Mouse (Mus musculus): ENCODE measurements at regions not wholly inside any gene's neighbourhood (a gene's known extent, or its start where the extent isn't known, plus 50 kb on each side); places are given as distances from the start of the nearest gene placed in this dataset.

DNA sequence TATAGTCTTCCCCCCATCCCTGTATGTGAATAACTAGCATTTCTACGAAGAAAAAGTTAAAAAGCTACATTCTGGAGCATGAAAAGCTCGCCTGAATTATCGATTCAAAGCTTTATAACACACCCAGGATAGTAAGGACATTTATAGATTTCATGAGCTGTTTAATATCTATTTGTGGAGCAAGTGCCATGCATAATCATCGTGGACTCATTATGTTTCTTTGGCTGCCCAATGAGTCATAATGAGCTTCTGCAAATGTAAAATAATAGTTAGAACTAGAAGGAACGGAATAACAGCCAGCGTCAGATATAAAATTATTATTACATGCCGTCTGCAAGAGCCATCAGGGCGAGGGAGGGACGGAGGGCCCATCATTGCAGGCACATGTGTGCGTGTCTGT lies 292.4 kb downstream of the Cd83 start:
- DNase-seq (ENCODE audit: low spot score), result no peak

DNA sequence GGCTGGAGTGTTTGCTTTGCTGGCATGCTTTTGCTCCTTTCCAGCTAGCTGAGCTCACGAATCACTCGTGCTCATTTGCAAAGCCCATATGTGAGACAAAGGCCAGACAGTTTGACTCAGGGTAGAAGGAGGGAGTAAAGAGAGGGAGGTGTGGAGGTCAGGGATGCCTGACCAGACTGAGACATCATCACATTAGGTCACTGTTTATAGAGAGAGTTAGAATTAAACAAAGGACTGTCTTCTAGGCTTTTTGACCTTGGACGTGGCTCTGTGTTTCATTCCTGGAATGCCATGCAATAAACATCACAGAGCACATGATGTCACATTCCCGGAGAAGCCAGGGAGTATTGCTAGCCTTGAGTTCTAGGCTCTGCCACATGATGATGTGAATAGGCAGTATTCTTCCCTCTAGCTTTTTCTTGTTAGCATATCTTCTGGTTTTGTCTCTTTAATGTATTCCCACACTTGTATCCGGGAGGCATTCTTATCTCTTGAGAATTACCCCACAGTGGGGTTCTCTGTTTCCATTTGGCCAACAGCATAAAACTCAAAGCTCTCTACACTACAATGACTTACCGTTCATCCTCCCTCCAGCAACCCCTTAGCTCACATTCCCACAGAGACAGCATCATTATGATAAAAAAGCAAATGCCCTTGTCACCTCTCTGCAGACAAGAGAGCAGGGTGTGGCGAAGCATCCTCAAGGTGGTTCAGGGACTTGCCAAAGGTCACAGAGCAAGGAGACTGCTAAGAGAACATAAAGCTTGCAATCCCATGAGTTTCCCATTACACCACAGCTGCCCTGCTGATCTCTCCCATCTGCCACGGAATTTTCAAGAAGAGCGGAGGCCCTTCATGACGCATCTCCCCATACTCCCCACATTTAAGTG lies 301.3 kb downstream of the Cd83 start:
- DNase-seq (ENCODE audit: low spot score), result no peak

DNA sequence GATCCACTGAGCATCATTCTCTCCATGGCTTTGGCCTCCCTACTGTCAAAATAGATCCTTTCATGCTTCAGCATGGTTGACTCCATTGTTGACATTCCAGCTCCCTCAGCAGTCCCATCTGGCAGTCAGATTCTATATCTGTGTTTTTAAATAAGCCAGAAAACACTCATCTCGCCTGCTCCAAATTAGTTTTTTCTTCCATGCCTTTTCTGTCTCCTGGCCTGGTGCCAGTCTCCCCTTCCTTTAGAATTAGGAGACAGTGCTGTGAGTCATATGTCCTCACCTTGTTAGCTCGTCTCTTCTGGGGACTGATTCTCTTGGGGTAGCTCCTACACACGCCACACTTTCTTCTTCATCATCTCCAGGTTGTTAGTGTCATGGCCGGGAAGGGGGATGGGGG lies 302.2 kb downstream of the Cd83 start:
- DNase-seq (ENCODE audit: low spot score), result no peak

DNA sequence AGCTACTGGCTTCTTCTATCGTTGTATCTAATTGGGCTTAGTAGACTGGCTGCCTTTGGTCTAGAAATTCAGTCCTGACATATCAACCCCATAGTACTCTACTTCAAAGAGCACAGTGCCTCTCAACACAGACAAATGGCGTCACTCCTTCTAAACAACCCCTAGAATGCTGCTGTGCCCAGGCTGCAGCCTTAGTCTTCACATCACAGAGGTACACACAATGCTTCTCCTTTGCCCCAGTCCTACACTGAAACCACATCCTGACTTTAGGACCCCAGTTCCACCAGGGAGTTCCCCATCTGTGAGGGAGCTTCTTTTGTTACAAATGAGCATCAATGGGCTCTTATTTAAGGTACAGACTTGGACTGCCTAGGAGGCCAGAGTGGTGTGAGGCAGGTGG lies 312.6 kb downstream of the Cd83 start:
- DNase-seq (ENCODE audit: low spot score), result no peak

DNA sequence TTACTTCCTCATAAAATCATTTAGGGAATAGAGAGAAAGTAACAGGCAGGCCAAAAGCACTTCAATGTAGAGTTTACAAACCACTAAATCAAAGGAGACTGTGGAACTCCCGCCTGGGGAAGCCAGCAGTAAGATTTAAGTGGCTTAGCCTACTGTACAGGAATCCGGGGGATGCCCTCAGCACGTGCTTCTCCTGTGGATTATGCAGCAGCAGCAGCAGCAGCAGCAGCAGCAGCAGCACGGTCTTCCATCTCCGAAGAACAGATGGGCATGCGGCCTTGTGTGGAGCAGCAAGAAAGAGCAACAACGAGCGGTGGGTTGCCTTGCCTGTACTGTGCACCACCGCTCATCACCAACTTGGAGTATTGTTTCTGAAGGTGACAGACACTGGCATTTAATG lies 314.9 kb downstream of the Cd83 start:
- DNase-seq (ENCODE audit: low spot score), result no peak

DNA sequence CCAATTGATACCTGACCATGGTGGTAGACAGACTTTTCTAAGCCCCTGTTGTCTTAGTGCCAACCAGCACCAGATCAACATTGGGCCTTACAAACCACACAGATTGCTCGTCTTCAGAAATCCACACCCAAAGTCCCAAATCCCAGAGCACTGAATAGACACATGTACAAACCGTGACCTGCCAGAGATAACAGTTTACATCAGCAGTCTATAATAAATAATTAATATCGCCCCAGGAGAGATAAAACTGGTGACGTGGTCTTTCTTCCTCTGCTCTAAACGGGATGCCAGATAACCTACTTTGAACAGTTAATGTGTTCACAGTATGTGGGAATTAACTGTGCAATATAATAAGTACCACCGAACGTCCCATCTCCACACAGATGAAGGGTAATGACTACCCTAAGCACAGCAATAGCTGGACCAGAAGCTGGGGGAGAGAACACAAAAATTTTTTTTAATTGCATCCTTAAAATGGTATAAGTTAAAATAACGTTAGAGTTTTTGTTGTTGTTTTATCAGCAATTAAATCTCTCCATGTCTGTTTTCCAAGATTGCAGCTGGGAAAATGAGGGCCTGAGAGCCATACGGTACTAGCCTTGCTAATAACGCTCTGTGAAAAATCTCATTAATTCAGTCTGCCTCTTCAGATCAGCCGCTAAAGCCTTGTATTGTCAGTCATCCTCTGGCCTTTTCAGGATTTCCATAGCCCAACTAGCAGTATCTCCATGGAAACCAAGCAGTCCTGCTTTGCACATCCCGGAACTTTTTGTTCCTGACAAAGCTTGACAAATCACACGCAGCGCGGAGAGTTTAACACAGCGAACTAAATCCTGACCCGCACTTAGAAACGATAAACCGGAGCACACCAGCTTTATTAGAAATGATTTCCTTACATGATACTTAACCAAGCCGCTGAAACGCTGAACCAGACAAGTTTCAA lies 315.8 kb downstream of the Cd83 start:
- DNase-seq (ENCODE audit: low spot score), result no peak

DNA sequence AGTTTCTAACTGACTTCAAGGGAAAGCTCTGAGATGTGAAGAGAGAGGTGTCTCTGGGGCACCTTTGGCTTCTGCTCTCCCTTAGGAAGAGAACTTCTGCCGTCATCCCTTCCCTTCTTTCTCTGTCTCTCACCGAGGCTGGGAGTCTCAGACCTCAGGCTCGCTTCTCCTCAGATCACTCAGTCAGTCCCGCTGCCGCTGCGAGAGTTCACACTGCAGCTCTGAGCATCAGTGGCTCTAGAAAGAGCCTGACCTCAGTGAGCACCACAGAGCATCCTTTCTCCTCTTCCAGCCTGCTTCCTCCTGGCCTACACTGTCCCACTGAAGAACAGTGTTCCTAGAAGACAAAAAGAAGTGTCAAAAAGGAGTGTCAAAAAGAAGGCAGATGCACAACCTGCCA lies 316.6 kb downstream of the Cd83 start:
- no peak for DNase-seq (ENCODE audit: low spot score)

DNA sequence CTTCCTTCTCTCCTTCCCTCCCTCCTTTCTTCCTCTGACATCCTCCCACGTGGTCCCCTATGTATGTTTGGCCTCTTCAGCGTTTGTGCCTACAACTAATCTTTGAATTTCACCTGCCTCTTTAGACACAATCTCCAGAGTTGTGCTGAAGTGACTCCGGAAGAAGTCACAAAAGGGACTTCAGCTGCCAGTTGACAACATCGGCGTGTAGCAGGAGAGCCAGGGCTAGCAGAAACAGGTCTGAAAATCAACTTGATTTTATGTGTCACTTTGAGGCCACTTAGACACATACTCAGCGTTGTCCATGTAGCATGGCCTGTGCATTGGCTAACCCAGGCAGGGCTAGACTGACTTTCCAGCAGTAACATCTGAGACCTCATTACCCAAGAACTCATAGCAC lies 317.2 kb downstream of the Cd83 start:
- no peak for DNase-seq (ENCODE audit: low spot score)

DNA sequence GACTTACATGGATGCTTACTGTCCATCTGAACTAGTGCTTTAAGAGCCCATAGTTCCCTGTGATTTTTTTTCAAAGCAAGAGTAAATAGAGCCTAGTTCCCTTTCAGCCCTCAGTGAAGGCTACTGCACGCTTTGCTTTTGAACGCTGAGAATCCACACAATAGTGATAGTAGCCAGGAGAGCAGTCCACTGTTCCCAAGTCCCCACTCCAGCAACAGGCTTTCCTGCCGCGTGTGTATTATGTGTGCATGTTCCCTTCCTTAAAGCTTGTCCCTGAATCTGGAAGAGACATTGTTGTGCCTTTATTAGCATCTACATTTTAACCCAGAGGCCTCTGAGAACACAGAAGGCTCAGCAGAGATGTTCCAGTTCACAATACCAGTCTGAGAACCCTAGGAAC lies 317.7 kb downstream of the Cd83 start:
- DNase-seq (ENCODE audit: low spot score), result no peak

DNA sequence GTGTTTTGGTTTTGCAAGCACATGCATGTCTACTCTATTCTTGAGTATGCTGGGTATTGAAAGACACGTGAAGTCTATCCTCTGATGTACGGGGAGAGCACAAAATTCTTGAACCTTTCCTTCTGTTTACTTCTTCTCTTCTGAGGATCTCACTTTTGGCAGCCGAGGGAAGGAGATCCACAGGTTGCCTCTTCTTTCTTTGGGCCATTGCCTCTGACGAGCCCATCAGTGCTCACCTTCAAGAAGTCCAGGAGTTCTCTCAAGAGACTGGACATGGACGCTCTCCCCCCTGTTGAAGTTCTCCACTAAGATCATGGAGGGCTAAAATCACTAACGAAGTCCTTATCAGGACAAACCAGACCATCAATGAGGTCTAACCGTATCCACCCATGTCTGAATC lies 318.8 kb downstream of the Cd83 start:
- no peak for DNase-seq (ENCODE audit: low spot score)

DNA sequence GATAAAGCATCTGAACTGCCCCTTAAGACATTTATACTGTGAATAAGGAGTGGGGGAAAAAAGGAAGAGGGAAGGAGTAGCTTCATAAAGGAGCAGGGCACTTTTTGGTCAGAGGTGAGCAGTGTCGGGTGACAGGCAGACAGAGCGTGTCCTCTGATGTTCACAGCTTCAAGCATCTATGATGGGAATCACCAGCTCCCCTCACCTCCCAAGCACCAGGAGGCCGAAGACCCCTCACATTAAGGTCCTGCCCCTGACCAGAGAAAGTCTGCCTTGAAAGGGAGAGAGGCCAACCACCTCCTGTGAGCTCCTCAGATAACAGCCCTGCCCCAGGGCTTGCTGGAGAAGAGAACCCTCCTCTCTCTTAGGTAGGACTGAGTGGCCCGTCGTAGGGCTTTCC lies 320.6 kb downstream of the Cd83 start:
- DNase-seq (ENCODE audit: low spot score), result no peak

DNA sequence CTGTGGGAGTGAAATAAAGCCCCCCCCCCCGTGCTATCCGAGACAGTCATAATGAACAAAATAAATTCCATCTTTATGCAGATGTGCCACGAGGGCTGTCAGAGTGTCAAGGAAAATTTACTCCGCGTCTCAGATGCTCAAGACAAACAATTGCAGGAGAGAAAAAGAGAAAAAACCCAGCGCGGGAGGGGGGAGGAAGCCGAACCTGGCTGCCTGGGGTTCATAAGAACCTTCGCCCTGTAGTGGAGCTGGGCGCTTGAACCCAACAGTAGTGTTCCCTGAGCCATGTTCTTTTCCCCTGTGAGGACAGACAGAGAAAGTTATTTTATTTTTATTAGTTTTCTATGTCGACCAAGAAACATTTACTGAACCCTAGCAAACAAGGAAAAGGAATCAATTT lies 324.1 kb downstream of the Cd83 start:
- no peak for DNase-seq (ENCODE audit: low spot score)

DNA sequence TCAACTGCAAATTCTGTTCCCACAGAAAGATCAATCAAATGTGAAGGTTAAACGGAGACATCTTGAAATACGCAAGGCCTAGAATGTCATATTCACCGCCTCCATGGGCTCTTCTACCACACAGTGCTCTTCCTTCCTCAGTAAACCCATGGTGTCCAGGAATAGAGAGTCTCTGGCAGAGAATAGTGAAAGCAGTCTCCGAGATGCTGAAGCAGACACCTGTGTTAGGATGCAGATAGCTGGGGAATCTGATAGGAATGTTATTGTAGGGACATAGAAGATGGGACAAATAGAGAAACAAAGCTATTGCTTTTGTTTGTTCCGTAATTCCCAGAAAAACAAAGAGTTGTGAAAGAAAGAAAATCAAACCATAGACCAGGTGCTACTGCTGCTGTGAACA lies 328.5 kb downstream of the Cd83 start:
- DNase-seq (ENCODE audit: low spot score), result no peak

DNA sequence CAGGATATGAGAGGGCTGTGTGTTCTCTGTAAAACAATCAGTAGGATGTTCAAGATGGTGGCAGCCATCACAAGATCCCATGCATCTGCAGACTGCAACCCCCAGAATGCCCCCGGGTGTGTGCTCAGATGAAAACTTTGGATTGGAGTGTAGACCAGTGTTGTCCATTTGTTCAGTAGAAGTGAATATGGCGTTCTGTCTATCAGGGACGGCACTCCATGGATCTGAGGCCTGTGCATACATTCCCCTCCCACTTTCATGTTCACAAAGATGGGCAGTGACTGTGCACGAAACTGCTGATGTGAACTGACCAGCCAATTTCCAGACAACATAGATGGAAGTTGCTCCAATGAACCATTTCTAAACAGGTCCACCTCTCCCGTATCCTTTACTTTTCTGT lies 330.3 kb downstream of the Cd83 start:
- DNase-seq (ENCODE audit: low spot score), result no peak

DNA sequence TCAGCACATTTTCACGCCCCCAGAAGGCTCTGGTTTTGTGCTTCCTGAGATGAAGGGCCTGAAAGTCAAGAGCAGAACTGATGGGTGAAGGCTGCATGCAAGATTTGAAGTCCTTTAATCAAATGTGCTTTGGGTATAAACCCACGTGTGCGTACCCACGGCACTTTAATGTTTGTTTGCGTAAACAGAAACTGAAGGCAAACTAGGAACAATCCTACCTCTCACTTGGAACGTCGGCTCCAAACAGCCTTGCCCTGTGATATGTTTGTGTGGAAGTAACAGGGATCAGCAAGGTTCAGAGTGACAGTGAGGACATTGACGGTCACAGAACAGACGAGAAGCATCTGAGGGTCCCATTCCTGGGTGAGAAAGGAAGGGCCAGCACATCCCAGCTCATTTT lies 333.3 kb downstream of the Cd83 start:
- no peak for DNase-seq (ENCODE audit: low spot score)

DNA sequence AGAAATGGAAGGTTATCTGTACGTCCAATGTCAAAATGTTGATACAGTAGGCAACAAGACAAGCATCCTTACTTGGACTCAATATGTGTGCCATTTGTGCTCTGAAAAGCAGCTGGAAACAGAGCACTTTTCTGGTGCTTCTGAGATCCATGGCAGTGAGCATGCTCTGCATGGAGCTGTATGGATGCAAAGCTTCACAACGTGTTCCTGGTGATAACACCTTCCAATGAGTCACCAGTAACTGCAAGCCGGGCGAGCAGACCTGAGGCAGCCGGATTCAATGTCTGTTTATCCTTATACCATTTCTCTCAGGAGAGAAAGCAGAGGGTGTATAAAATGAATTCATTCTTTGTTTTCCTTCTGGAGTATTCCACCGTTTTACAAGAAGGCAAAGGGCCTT lies 334.3 kb downstream of the Cd83 start:
- no peak for DNase-seq (ENCODE audit: low spot score)

DNA sequence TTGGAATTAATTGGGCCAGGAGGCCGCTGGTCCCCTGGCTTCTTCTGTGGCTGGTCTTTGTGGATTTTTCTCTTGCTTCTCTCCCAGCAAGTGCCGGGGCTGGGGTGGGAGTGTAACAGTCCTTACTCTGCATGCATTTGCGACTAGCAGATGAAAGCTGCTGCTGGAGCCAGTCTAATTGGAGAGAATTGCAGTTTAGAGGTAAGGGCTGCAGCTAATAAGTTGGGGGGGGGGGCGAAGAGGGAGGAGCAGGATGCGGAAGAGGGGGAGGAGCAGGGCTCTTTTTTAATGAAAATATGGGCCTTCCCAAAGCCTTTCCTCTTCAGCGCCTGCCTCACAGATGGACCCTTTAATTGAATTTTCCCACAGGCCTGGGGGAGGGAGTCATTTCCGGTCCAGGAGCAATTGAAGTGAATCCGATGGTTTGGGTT lies 336.7 kb downstream of the Cd83 start:
- no peak for DNase-seq (ENCODE audit: low spot score)

DNA sequence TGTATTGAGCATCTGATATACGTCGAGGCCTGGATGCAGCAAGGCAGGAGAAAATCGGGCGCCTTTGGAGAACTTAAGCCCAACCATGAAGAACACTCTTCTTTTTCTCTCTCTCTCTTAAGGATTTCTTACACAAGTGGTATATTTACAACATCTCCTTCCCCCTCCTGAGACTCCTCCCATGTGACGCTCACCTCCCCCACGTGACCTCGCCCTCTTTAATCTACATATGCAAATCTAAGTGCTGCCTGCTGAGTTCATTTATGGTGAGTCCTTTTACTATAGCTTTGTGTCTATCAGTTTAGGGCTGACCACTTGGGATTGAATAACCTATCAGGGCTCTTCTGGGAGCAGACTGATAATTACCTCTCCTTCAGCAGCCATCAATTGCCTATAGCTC lies 337.4 kb downstream of the Cd83 start:
- DNase-seq (ENCODE audit: low spot score), result no peak

DNA sequence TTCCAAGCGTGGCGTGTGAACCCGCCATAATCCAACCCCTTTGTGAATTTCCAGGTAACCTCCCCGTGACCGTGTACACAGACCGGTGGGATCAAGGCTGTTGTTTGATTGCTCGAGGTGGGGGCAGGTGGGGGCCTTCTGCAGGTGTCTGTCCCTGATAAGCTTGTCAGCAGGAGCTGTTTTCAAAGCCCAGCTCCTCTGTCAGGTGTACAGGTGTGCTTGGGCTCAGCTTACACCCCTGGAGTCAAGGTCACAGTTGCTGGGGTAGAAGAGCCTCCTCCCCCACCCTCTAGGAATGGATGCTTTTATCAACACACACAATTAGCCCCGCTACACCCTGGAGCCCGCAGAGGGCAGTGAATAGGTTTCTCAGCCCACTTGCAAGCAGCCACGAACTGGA lies 341.6 kb downstream of the Cd83 start:
- no peak for DNase-seq (ENCODE audit: low spot score)

DNA sequence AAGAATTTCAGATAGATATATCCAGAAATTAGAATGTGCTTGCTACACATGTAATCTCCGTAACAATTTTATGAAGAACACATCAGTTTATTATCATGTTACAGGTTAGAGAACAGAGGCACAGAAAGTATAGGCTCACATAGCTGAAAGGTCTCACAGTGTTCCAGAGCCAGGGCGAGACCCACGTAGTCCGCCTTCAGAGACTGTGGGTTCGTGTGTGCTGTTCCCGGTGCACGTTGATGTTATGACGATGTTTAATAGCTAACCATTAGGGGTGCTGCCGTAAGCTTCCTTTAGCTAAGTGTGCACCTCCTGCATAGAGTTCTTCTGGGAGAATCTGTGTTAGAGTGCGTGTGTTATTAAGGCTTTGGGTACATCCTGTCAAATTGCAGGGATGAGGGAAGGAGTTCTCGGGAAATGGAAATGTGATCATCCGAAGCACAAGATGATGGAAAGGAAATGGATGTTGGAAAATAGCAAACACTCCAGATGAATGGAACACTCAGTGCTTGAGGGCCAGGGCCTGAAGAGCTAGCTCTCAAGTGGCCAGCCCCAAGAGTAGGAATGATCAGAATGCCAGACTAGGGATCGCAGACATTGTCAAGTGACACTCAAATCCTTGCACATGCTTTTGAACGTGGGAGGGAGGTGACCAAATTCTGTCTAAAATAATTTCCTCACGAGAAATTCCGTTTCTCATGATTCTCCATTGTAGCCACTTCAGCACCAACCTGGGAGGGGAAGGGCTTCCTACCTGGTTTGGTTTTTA lies 344.1 kb downstream of the Cd83 start:
- DNase-seq (ENCODE audit: low spot score), result no peak

DNA sequence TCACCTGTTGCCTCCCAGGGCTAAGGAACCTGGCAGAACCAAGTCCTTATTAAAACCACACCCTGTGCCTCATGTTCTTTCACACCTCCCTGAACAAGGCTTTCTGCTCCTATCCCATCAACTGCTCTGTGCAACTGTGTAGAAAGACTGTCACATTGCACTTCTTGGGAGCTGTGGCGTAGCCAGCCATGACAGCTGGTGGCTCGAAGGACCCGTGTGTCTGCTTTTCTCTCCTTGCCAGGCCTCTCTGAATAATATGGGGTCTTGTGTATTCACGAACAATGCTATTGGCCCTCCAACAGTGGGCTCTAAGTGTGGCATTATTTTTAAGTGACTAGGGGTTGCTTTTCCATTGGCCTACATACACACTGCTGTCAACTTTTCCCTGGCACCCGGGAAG lies 347.3 kb downstream of the Cd83 start:
- no peak for DNase-seq (ENCODE audit: low spot score)

DNA sequence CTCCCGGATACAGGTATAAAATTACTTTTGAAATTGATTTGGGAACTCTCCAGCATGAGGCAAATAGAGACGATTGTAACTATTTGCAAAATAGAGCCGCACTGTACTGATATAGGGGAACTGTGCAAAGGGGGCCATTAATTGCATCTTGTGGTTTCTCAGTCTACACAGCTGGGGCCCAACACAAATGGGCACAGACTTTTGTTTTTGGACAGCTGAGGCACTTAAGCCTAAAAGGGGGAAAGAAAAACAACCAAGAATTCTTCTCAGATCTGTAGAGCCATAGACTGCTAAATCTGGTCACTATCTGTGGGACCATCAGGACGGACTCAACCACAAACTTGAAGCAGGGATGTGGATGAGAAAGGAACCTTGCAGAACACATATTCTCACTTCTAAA lies 347.9 kb downstream of the Cd83 start:
- no peak for DNase-seq (ENCODE audit: low spot score)
